Mouse (Mus musculus) heart, postnatal 14 days (tissue): Measurements from ENCODE around the gene Ranbp6. TPM values are rescaled to one million over a fixed set of nuclear protein-coding genes. Genes with fewer than 3 reads are reported as not detected.

Experiments
- DNase-seq, 2 experiments: peaks; one replicate each; pipeline ENCODE4 v3.0.0; 2021 to 2022
- intact Hi-C: fragments of 180-260 bp; cut with DNase I; formaldehyde crosslinking; loops from one replicate; pipeline ENCODE4 v1.15.1; 2025
- total RNA-seq, 2 experiments: library from RNA; stranded (reverse); gene quantifications; 2 replicates each; pipeline ENCODE4 v1.2.3; 2021

The Ranbp6 gene
- total RNA-seq, 2 experiments from 2014 or later: 15.2 to 15.5 TPM

- intact Hi-C loops: loop anchor here (2.0 kb wide), 1 partner anchor 305 kb away; no protein-coding TSS in a partner anchor
- DNase-seq: no peak
Measured at GRCm38 (mm10) chr19:29823456-29824010, 10.8 kb upstream of the Ranbp6 start.

- intact Hi-C loops: loop anchor here (2.0 kb wide), 1 partner anchor 136 kb away; no protein-coding TSS in a partner anchor
- DNase-seq: peak; percentile 12 to 51
Measured at GRCm38 (mm10) chr19:29820966-29821365, 8.2 kb upstream of the Ranbp6 start.

DNA sequence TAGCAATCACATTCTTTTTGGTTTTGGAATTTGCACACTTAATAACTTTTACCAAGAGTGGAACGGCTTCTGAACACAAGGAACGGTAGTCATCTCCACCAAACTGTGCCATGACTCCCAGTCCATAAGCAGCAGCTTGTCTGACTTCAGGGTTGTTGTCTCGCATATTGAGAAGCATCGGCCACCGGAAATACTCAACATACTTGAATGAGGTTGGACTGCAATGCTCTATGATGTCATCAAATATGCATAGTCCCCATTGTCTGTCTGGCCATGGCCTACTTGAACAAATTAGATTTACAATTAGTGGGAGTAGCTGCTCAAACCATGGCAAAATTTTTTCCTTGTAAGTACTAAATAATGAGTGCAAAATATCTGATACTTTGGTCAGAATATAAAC is 2.8 kb downstream of the Ranbp6 start:
- intact Hi-C loops: loop anchor here (5.0 kb wide), 1 partner anchor 163 kb away; the partner anchor contains the start of gene Ermp1
- DNase-seq: no peak

DNA sequence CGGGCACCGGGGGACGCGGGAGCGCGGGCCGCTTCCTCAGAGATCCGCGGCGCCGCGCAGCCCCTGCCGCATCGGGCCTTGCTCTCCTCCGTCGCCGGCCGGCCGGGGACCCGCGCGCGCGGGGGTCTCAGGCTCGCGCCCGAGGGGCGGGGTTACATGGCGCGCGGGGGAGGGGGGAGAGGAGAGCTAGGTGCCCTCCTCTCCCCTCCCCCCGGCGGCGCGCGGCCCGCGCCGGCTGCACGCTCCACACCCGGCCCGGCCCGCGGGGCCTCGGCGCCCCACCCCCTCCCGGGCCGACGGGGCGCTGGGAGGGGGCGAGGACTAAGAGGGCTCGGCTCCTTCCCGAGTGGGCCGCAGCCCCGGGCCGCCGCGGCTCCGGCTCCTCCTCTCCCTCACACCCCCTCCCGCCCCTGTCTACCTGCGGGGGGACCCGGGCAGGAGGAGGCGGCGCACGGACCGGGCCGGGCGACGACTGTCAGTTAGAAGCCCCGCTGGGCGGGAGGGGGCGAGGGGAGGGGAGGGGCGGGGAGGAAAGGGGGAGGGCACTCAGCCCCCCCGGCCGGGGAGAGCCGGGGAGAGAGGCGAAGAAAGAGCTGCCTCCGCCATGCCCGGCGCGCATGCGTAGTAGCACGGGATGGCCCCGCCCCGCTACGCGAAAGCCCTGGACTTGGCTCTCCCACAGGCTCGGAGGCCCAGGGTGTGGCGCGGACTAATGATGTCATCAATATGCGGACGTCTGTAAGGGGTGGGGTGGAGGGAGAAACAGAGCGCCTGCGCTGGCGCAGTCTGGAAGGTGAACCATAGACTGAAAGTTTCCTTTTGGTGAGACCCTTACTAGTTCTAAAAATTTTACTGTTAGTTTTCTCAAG is 6.6 kb downstream of the Ranbp6 start, which contains the start of gene 9930021J03Rik:
TSS of gene 9930021J03Rik (minus strand) at position 73 of the 869 bp plus-strand sequence.
- intact Hi-C loops: loop anchor here (5.0 kb wide), 1 partner anchor 226 kb away; the partner anchor contains the start of gene Uhrf2

GRCm38 (mm10) chr19:29805101-29805916 is 7.5 kb downstream of the Ranbp6 start:
- peak; percentile 62 to 68 for DNase-seq
- intact Hi-C loops: loop anchor here (5.0 kb wide), 1 partner anchor 227 kb away; the partner anchor contains the start of gene Uhrf2

More for the DNA sequence above, 6.6 kb downstream of the Ranbp6 start, which contains the start of gene 9930021J03Rik:
- peak; percentile 98 to 99 for DNase-seq

- intact Hi-C loops: loop anchor here (5.0 kb wide), 1 partner anchor 67 kb away; no protein-coding TSS in a partner anchor
- DNase-seq: no peak
Measured at GRCm38 (mm10) chr19:29803946-29804345, 8.8 kb downstream of the Ranbp6 start.

- no peak for DNase-seq
- intact Hi-C loops: no loop called here
Measured at GRCm38 (mm10) chr19:29797371-29797770, 15.4 kb downstream of the Ranbp6 start.

DNA sequence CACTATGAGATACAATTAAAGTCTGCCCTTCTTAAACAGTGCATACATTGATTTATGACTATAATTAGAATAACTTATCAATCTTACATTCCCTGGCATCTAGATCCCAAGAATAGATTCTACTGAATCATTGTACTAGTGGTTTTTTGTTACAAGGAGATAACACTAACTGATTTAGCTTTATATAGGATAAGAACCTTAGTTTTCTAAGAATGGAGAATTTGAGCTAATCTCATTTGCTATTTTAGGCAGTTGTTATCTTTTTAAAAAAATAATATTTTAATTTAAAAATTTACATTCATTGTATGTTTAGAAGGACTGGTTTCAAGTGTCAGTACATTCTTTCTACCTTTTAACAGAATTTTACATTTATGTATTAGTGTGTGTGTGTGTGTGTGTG is 24.8 kb downstream of the Ranbp6 start:
- no peak for DNase-seq
- intact Hi-C loops: no loop called here

DNA sequence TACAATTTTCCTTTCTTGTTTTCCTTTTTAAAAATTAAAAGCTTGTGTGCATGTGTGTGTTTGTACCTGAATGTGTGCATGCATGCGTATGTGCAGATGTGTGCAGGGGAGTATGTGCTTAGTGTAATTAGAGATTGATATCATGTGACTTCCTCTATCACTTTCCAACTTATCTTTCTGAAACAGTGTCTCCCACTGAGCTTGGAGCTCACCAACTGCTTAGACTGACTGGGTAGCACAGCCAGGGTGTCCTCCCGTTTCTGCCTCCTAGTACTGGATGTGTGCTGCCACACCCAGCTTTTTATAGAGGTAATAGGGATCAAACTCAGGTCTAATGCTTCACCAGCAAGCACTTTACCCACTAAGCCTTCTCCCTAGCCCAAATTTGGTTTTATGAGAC is 29.9 kb downstream of the Ranbp6 start:
- intact Hi-C loops: no loop called here
- DNase-seq: no peak

Other genes with a start within 250 kb of the Ranbp6 start
- 1 to 10 TPM; 9.5 to 9.8 TPM for gene Ermp1, start 164.6 kb downstream of the Ranbp6 start, total RNA-seq
- 1 to 10 TPM in 1 of 2 experiments, under 1 TPM in 1; 1.00 to 1.4 TPM for gene Mlana, start 115.2 kb downstream of the Ranbp6 start, total RNA-seq
- 10 to 100 TPM; 12.2 to 13.3 TPM for gene 9930021J03Rik, start 7.0 kb downstream of the Ranbp6 start, total RNA-seq
- gene Il33, start 112.1 kb upstream of the Ranbp6 start, total RNA-seq: 1 to 10 TPM; 4.1 to 6.5 TPM
- not detected for gene Trpd52l3, start 190.8 kb upstream of the Ranbp6 start, total RNA-seq
- gene Uhrf2, start 217.5 kb upstream of the Ranbp6 start, total RNA-seq: 10 to 100 TPM; 27.4 to 28.9 TPM